ENCODE assay signal across 1 mouse cellular context in the genomic region with DNA sequence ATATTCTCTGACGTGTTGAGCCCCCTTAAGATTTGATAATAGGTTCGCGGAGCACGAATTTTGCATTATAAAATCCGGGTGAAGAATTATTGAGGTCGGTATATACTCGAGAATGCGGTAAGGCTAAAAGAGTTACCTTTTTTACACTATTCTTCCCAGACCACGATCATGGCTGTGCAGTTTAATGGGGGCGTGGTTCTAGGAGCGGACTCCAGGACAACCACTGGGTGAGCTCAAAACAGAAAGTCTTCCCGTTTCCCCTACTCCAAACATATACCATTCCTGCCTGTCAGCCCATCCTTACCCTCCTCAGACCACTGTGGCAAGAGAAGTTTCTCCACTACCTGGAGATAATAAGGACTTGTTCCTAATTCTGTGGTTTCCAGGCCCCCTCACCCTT.
TF ChIP-seq lines count a peak whose summit lies in the region.

No protein-coding gene starts in this region.

TF ChIP-seq in MEL, 35 proteins besides CTCF, POLR2A, EP300 and RAD21 (continued from another document):
- TF ChIP-seq MAFK (IDR thresholded peaks at IDR 0.05; ENCODE audit: borderline replicate concordance, low read depth, low read length) (no peak), MEF2A (IDR thresholded peaks at IDR 0.05; ENCODE audit: extremely low read depth, insufficient replicate concordance, low read depth, low read length, poor library complexity, severe bottlenecking) (no peak)
